Mouse (Mus musculus) liver, embryonic 16.5 days (tissue): ENCODE measurements around the gene Cbfa2t2. TPM values are rescaled to one million over a fixed set of nuclear protein-coding genes. Genes with fewer than 3 reads are reported as not detected.

Experiments
- ATAC-seq: fragments of 200-750 bp; cut with Nextera tagmentation; 2 replicates; pipeline ENCODE4 v1.8.0; 2017; ENCODE audit warnings: low read depth, mild to moderate bottlenecking, moderate number of reproducible peaks, moderate library complexity
- H3K27ac ChIP-seq: fragments of 300-500 bp; sonication (generic); 2 replicates; pipeline ENCODE4 v1.5.1; 2014; ENCODE audit warnings: mild to moderate bottlenecking, low read length
- H3K27me3 ChIP-seq: fragments of 300-500 bp; sonication (generic); 2 replicates; pipeline ENCODE4 v1.6.1; 2014; ENCODE audit warnings: low read depth, low read length, mixed read lengths; ENCODE audit not compliant: control insufficient read depth, insufficient read depth
- H3K36me3 ChIP-seq: fragments of 300-500 bp; sonication (generic); 2 replicates; pipeline ENCODE4 v1.6.1; 2014; ENCODE audit warnings: mild to moderate bottlenecking; ENCODE audit not compliant: control insufficient read depth, insufficient read depth
- H3K4me1 ChIP-seq: fragments of 300-500 bp; sonication (generic); 2 replicates; pipeline ENCODE4 v1.6.1; 2014; ENCODE audit warnings: low read depth, low read length, mixed read lengths; ENCODE audit not compliant: control insufficient read depth
- H3K4me2 ChIP-seq: fragments of 300-500 bp; sonication (generic); 2 replicates; pipeline ENCODE4 v1.6.1; 2014; ENCODE audit warnings: low read depth, low read length, mixed read lengths
- H3K4me3 ChIP-seq: fragments of 300-500 bp; sonication (generic); 2 replicates; pipeline ENCODE4 v1.5.1; 2014; ENCODE audit warnings: low read depth, mild to moderate bottlenecking, low read length
- H3K9ac ChIP-seq: fragments of 300-500 bp; sonication (generic); 2 replicates; pipeline ENCODE4 v1.6.1; 2014; ENCODE audit warnings: low read depth, low read length
- H3K9me3 ChIP-seq: fragments of 300-500 bp; sonication (generic); replicated peaks from 2 replicates; pipeline ENCODE4 v1.6.1; 2016; ENCODE audit warnings: low read length; ENCODE audit not compliant: control insufficient read depth
- WGBS: fragments of 180-500 bp; shearing (Covaris S2); extraction: QIAGEN DNeasy Blood & Tissue Kit; methylation state at CpG from one replicate; pipeline ENCODE4 v1.1.7; 2014; ENCODE audit not compliant: insufficient replicate concordance; 5-methylcytosine and 5-hydroxymethylcytosine counted together
- polyA plus RNA-seq: library from polyadenylated mRNA; unstranded; fragments of >200 nt; fragmentation: Nextera tagmentation; extraction: Ambion mirVana; gene quantifications from 2 replicates; pipeline ENCODE4 v1.2.1, GENCODE M21; 2015

Cbfa2t2 gene
- polyA plus RNA-seq, 1 experiment from 2014 or later = 8.2 TPM

- 0% methylated on average over 44 of the region's 44 CpGs for WGBS
- peak; percentile 95 for ATAC-seq
- Histone ChIP-seq H3K4me3 (peak within 1 kb of the TSS; percentile 79), H3K9ac (peak within 1 kb of the TSS; percentile 73), H3K27ac (peak within 1 kb of the TSS; percentile 84), H3K4me1 (peaks cover 50% of the 10 kb centered on the region), H3K9me3 (no peaks in the 10 kb centered on the region), H3K4me2 (peak within 1 kb of the TSS; percentile 79), H3K27me3 (no peaks in the 10 kb centered on the region), H3K36me3 (no peaks in the 10 kb centered on the region; the same call in 1 of the 2 replicates)
These were observed 133.6 kb downstream of the Cbfa2t2 start, which contains the start of gene E2f1 for GRCm38 (mm10) chr2:154569836-154570286. Gene E2f1 (minus strand): TSS chr2:154569892.

- WGBS = 46% methylated on average over 4 of the region's 4 CpGs
- ATAC-seq = no peak
- Histone ChIP-seq H3K4me1 (peaks cover 42% of the 10 kb centered on the region), H3K4me3 (peak overlapping the region; percentile 79), H3K27ac (peak overlapping the region; percentile 57; the same call in 1 of the 2 replicates), H3K36me3 (no peaks in the 10 kb centered on the region; the same call in 1 of the 2 replicates), H3K9me3 (no peaks in the 10 kb centered on the region), H3K9ac (0 out of 2 replicates have a peak overlapping the region, but pooled peaks have one; percentile 17), H3K4me2 (peak overlapping the region; percentile 79), H3K27me3 (no peaks in the 10 kb centered on the region)
These were observed 134.4 kb downstream of the Cbfa2t2 start for GRCm38 (mm10) chr2:154570666-154571065.

GRCm38 (mm10) chr2:154571266-154571665, 135.0 kb downstream of the Cbfa2t2 start:
- H3K4me3 ChIP-seq = no peak overlapping the region
- H3K4me1 ChIP-seq = peaks cover 36% of the 10 kb centered on the region
- no peak overlapping the region for H3K9ac ChIP-seq
- no peaks in the 10 kb centered on the region for H3K27me3 ChIP-seq
- ATAC-seq = no peak
- no peaks in the 10 kb centered on the region for H3K9me3 ChIP-seq
- 47% methylated on average over 4 of the region's 4 CpGs for WGBS
- H3K27ac ChIP-seq = no peak overlapping the region
- no peaks in the 10 kb centered on the region for H3K36me3 ChIP-seq
- no peak overlapping the region for H3K4me2 ChIP-seq

GRCm38 (mm10) chr2:154571976-154572375, 135.7 kb downstream of the Cbfa2t2 start:
- H3K36me3 ChIP-seq = no peaks in the 10 kb centered on the region
- no peak for ATAC-seq
- no peak overlapping the region for H3K4me2 ChIP-seq
- peaks cover 32% of the 10 kb centered on the region for H3K4me1 ChIP-seq
- H3K27ac ChIP-seq = no peak overlapping the region
- no peaks in the 10 kb centered on the region for H3K9me3 ChIP-seq
- 66% methylated on average over 8 of the region's 8 CpGs for WGBS
- H3K4me3 ChIP-seq = no peak overlapping the region
- no peaks in the 10 kb centered on the region for H3K27me3 ChIP-seq
- no peak overlapping the region for H3K9ac ChIP-seq

DNA sequence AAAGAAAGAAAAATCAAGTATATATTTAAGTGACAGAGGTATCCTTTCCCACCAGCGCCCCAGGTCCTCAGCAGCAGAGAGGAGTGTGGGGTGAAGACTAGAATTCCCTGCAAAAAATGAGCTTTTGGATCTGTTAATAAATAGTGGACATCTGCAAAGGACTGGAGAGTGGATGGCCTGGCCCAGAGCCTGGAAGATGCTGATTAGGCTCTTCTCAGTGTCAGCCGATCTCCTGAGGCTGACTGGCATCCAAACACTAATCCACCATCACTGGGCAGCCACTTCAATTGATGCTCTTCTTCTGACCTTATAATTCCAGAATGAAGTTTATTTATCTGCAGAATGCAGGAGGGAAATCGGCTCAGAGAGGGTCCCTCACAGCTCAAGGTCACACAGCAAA, 136.7 kb downstream of the Cbfa2t2 start:
- ATAC-seq = no peak
- no peaks in the 10 kb centered on the region for H3K9me3 ChIP-seq
- H3K4me2 ChIP-seq = no peak overlapping the region
- peaks cover 23% of the 10 kb centered on the region for H3K4me1 ChIP-seq
- no peaks in the 10 kb centered on the region for H3K27me3 ChIP-seq
- H3K4me3 ChIP-seq = no peak overlapping the region
- no peak overlapping the region for H3K27ac ChIP-seq
- 78% methylated on average over 3 of the region's 3 CpGs for WGBS
- H3K9ac ChIP-seq = no peak overlapping the region
- H3K36me3 ChIP-seq = no peaks in the 10 kb centered on the region

- Histone ChIP-seq H3K4me2 (no peak overlapping the region), H3K4me3 (no peak overlapping the region), H3K9me3 (no peaks in the 10 kb centered on the region), H3K4me1 (peaks cover 14% of the 10 kb centered on the region), H3K36me3 (no peaks in the 10 kb centered on the region), H3K9ac (no peak overlapping the region), H3K27ac (peak overlapping the region; percentile 40; the same call in 1 of the 2 replicates), H3K27me3 (no peaks in the 10 kb centered on the region)
- no peak for ATAC-seq
- 52% methylated on average over 7 of the region's 7 CpGs for WGBS
These were observed 138.0 kb downstream of the Cbfa2t2 start for GRCm38 (mm10) chr2:154574271-154574670.

- WGBS = 62% methylated on average over 12 of the region's 12 CpGs
- no peak overlapping the region for H3K4me3 ChIP-seq
- no peaks in the 10 kb centered on the region for H3K9me3 ChIP-seq
- H3K4me2 ChIP-seq = no peak overlapping the region
- ATAC-seq = no peak
- no peaks in the 10 kb centered on the region for H3K27me3 ChIP-seq
- H3K27ac ChIP-seq = no peak overlapping the region
- H3K4me1 ChIP-seq = no peaks in the 10 kb centered on the region
- no peaks in the 10 kb centered on the region for H3K36me3 ChIP-seq
- no peak overlapping the region for H3K9ac ChIP-seq
These were observed 140.8 kb downstream of the Cbfa2t2 start for GRCm38 (mm10) chr2:154576876-154577743.

DNA sequence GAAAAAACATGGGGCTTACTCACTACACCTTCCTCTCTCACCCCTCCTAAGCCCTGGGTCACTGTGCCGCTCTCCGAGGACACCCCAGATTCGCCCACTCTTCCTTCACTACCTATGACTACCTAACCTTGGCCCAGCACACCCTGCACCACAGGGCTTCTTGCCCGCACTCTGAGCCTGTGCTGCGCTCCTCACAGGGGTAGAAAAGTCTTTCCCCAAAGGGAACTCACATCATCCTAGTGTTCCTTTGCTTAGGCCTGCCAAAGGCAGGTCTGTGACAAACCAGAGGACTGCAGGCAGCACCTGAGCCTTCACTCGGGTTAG, 141.4 kb downstream of the Cbfa2t2 start:
- no peaks in the 10 kb centered on the region for H3K4me1 ChIP-seq
- ATAC-seq = no peak
- no peaks in the 10 kb centered on the region for H3K9me3 ChIP-seq
- H3K4me3 ChIP-seq = no peak overlapping the region
- H3K27me3 ChIP-seq = no peaks in the 10 kb centered on the region
- no peak overlapping the region for H3K27ac ChIP-seq
- no peak overlapping the region for H3K4me2 ChIP-seq
- 82% methylated on average over 6 of the region's 6 CpGs for WGBS
- no peaks in the 10 kb centered on the region for H3K36me3 ChIP-seq
- H3K9ac ChIP-seq = no peak overlapping the region

DNA sequence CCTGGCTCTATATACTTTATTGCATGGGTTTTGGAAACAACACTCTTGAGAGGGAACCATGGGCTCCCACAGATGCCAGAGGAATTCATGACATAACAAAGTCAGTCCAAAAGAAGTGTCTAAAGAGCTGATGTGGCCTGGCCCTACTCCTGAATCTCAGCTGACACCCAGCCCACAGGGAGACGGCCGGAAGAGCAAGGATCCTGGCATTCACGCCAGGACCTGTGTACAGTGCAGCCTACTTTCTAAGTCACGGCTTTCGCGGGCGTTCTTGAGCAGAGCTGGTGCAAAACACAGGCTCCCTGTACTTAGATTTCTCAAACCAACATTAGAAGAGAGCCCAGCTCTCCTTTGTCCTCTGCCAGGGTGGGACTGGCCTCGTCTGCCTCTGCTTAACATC, 144.3 kb downstream of the Cbfa2t2 start:
- ATAC-seq = no peak
- H3K9ac ChIP-seq = no peak overlapping the region
- no peaks in the 10 kb centered on the region for H3K27me3 ChIP-seq
- no peak overlapping the region for H3K27ac ChIP-seq
- H3K4me2 ChIP-seq = no peak overlapping the region
- H3K4me3 ChIP-seq = no peak overlapping the region
- peaks cover 12% of the 10 kb centered on the region for H3K4me1 ChIP-seq
- 81% methylated on average over 8 of the region's 8 CpGs for WGBS
- H3K9me3 ChIP-seq = no peaks in the 10 kb centered on the region
- no peaks in the 10 kb centered on the region for H3K36me3 ChIP-seq
